Mouse (Mus musculus) bone marrow macrophage, adult 2 months (primary cell): Measurements from ENCODE around the gene Relch.

ENCODE experiments used
- CTCF ChIP-seq: IDR thresholded peaks from 2 replicates; pipeline ENCODE4 v1.5.1; 2012; ENCODE audit warnings: low read depth, mild to moderate bottlenecking, low read length, moderate library complexity
- POLR2A ChIP-seq: IDR thresholded peaks from 2 replicates; pipeline ENCODE4 v1.6.1; 2012; ENCODE audit warnings: mild to moderate bottlenecking, low read depth, low read length, borderline replicate concordance

DNA sequence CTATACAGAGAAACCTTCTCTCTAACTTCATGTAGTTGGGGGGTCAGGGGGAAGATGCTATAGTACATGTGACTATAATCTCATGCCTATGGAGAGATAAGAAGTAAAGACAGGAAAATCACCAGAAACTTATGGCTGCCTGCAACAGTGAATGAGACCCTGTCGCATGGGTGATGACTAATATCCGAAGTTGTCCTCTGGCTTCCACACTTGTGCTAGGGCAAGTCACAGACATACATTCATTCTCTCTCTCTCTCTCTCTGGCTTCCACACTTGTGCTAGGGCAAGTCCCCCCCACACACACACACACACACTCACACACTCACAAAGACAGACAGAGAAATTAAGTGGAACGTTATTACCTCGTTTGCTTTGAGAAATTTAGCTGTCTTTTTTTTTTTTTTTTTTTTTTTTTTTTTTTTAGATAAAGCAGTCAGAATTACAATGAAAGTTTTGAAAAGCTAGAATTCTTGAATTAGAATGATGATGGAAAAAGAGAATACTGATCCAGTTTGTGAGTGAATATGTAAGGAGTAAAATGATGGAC lies 37.4 kb downstream of the Relch start:
- TF ChIP-seq CTCF (no peak), POLR2A (no peak)
